Mouse (Mus musculus) left cerebral cortex, postnatal 25 days (tissue): ENCODE measurements at regions not wholly inside any gene's neighbourhood (a gene's known extent, or its start where the extent isn't known, plus 50 kb on each side); places are given as distances from the start of the nearest gene placed in this dataset.

Experiments
- DNase-seq, 2 experiments: peaks; one replicate each; pipeline ENCODE4 v3.0.0; 2022; ENCODE audit warnings: low spot score in 2 of 2, mixed read lengths in 1 of 2
- intact Hi-C: fragments of 180-260 bp; cut with DNase I; formaldehyde crosslinking; loops from one replicate; pipeline ENCODE4 v1.15.1; 2025

GRCm38 (mm10) chr11:110870133-110870532 is 97.7 kb upstream of the Kcnj16 start:
- no peak for DNase-seq
- intact Hi-C loops, result no loop called here

DNA sequence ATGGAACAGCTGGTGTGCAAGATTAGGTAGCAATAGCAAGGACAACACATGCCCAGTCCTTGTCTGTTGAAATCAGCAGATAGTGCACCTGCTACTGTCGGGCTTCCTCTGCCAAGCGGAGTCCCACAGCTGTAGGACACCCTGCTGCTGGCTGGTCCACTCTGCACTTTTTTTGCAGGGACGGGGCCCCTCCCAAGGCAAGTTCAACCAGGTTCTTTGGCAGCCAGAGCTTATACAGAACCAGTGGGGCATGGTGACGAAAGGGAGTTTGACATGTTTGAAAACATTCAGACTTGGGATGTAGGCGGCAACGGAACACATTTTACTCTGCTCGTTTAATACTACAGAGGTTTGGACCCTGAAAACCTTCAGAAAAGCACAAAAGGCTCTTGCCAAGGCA is 93.2 kb upstream of the Kcnj16 start:
- no peak for DNase-seq
- intact Hi-C loops, result no loop called here

DNA sequence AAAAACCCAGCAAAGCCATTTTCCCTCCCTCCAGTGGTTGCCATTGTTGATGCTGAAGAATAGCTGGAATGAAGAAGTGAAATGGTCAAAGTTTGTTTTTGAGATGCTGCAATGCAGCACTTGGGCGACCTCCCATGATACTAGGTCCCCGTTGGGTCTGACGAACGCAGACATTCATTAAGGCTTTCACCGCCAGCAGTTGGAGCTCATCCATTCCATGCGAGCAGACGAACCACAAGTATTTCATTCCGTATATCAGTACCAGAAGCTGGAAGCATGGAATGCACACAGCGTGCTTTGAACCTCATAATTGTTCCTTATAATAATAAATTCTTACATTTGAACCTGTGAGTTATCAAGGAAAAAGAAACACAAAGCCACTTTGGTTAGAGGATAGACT is 86.9 kb upstream of the Kcnj16 start:
- DNase-seq, result no peak
- intact Hi-C loops, result no loop called here

DNA sequence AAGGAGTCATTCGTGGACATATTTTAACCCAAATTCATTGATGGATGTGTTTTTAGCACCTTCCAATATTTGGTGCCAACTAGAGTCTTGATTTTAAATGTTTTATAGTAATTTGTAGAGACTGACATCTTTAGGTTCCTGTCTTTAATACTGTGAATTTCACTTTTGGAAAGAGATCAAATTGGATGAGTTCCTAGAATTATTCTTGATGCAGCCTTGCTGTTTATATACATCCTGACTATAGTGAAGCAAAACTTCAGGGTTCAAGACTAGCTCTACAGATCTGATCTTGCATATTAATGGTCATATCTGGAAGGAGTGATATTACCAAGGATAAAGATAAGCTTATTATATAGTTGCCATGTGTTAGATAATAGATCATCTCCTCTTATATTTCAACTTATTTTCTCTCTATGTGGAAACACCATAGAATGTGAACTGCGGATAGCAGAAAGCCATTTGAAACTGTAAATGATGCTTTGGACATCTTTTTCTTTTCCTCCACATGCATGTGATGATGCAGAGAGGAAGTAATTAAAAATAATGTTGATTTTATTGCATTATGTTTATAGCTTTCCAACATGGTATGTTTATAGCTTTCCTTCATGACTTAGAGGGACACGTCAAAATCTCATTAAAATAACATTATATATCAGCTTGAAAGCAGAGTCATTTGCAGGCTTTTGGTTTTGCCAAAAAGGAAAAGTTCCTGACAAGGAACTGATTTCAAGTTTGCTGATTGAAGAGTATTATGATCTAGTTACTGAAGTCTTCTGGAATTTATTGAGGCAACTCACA is 78.3 kb upstream of the Kcnj16 start:
- intact Hi-C loops, result no loop called here
- DNase-seq, result no peak

DNA sequence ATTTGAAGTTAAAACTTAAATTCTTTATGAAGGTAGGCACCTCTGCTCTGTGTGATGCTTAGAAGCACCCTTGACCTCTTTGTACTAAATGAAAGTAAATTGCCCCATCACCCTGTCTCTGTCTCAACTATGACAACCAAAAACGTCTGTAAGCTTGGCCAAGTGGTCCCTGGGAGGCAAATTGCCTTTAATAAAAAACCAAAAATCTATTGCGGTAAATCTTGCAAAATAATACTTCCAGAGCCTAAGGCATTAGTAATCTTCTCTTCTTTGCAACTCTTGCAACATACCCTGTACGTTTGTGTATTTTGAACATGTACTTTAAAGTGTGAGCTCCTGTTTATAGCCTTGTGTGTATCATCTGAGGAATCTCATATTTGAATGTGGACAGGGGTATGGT is 77.4 kb upstream of the Kcnj16 start:
- intact Hi-C loops, result no loop called here

DNA sequence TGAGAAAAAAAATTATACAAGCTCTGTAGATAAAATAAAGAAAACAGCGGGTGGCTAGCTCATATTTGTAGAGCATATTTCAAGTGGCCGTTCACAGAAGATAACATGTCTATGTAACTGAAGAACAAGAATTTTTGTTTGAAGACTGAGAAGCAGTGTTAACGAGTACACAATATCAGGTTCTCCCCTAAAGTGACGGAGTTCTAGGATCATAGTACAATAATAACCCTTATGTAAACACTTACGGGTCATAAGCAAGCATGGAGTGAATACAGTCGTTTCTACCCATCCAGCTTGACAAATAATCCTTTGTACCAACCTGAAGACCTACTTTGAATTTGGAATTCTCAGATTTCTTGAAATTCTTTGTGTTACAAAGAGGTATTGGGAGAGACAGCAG is 64.9 kb upstream of the Kcnj16 start:
- intact Hi-C loops, result no loop called here
- no peak for DNase-seq

More for the DNA sequence above, 77.4 kb upstream of the Kcnj16 start:
- DNase-seq, result no peak
